Mouse (Mus musculus) erythroblast, embryonic 14.5 days (primary cell): ENCODE results near the gene Ccr6.

Experiments used
- GATA1 ChIP-seq: IDR thresholded peaks from 2 replicates; pipeline ENCODE4 v1.6.1; 2012; ENCODE audit warnings: low read length, inconsistent platforms, mixed read lengths
- TAL1 ChIP-seq: IDR thresholded peaks from 3 replicates; pipeline ENCODE4 v1.6.1; 2012; ENCODE audit warnings: low read length, inconsistent platforms, mixed read lengths

- TF ChIP-seq GATA1 = no peak
- no peak for TF ChIP-seq TAL1
Observed at GRCm38 (mm10) chr17:8290736-8291135, 54.9 kb downstream of the Ccr6 start.
